Mouse (Mus musculus): ENCODE results near the gene Xirp1. TPM values are rescaled to one million over a fixed set of nuclear protein-coding genes. Genes with fewer than 3 reads are reported as not detected.

The Xirp1 gene
- polyA plus RNA-seq, 1 experiment = 0.67 TPM

- TF ChIP-seq POLR2A (IDR thresholded peaks at IDR 0.05; ENCODE audit: control insufficient read depth, low read depth, low read length) (no peak), CTCF (IDR thresholded peaks at IDR 0.05; ENCODE audit: control insufficient read depth, insufficient read depth, insufficient replicate concordance, low read depth, low read length) (no peak)
- Histone ChIP-seq H3K36me3 (ENCODE audit: control insufficient read depth, insufficient read depth, low read length) (no peaks in the 10 kb centered on the region), H3K4me1 (ENCODE audit: control insufficient read depth, insufficient read depth, low read length) (peaks cover 20% of the 10 kb centered on the region)
Measured at GRCm38 (mm10) chr9:119972166-119972565, 51.2 kb downstream of the Xirp1 start.

DNA sequence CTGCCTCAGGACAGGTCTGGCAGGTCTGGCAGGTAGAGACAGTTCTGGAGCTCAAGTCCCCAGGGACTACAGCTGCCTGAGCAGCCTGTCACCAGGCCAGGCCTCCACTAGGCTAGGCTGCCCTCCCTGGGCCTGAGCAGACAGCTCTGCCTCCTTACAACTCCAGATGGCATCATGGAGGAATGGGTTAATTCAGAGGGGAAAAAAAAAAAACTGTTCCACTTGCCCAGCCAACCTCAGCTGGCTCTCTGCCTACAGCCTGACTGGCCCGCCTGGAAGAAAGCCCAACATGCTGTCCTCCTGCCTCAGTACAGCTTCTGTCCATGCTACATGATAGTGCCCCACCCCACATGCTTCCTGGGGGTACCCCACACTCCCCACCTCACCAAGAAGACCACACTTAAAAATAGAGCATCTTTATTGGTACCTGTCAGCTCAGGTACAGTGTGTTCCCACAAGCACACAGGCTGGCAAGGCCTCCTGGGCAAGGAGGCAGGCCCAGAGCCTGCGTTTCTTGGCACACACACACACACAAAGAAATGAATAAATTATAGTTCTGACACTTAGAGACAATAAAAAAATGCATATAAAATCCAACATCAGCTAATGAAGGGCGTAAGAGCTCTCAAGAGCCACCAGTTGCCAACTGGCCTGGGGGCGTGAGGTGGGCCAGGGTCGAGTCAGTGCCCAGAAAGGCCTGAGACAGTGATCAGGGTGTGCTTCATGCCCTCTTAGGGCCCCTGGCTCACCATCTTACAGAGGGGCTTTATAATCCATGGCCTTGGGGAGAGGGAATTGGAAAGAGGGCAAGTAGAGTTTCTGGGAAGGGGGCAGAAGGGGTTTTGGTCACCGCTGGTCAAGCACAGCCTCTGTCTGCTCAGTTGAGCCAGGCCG, 52.4 kb downstream of the Xirp1 start:
- peaks cover 14% of the 10 kb centered on the region for H3K4me1 ChIP-seq (ENCODE audit: control insufficient read depth, insufficient read depth, low read length)
- no peaks in the 10 kb centered on the region for H3K27me3 ChIP-seq (ENCODE audit: control insufficient read depth, insufficient read depth, low read length)
- H3K27ac ChIP-seq (ENCODE audit: control insufficient read depth, insufficient read depth, low read depth, low read length) = no peak overlapping the region
- no peak overlapping the region for H3K4me3 ChIP-seq (ENCODE audit: control insufficient read depth, low read depth, low read length)
- H3K36me3 ChIP-seq (ENCODE audit: control insufficient read depth, insufficient read depth, low read length) = no peaks in the 10 kb centered on the region
- TF ChIP-seq CTCF (IDR thresholded peaks at IDR 0.05; ENCODE audit: control insufficient read depth, insufficient read depth, insufficient replicate concordance, low read depth, low read length) = no peak
- no peak for TF ChIP-seq POLR2A (IDR thresholded peaks at IDR 0.05; ENCODE audit: control insufficient read depth, low read depth, low read length)

More at GRCm38 (mm10) chr9:119972166-119972565, 51.2 kb downstream of the Xirp1 start:
- peak overlapping the region; percentile 84; the same call in 1 of the 2 replicates for H3K4me3 ChIP-seq (ENCODE audit: control insufficient read depth, low read depth, low read length)
- no peaks in the 10 kb centered on the region for H3K27me3 ChIP-seq (ENCODE audit: control insufficient read depth, insufficient read depth, low read length)
- H3K27ac ChIP-seq (ENCODE audit: control insufficient read depth, insufficient read depth, low read depth, low read length) = no peak overlapping the region

DNA sequence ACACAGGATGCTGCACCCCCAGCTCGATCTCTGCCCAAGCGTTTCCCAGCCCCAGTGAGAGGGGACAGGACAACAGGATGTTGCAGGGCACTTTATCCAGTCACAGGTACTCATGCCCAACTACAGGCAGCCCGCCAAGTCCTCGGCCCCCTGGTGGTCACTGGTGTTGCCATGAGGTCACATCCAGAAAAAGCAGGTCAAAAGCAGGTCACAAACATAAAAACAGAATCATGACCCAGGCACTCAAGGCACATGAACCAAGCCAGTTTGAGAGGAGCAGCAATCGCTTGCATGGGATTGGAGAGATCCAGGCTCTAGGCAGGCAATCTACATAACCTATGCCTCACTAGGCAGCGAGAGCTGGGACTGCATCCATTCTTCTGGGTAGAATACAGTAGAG, 53.2 kb downstream of the Xirp1 start:
- Histone ChIP-seq H3K27ac (ENCODE audit: control insufficient read depth, insufficient read depth, low read depth, low read length) (no peak overlapping the region), H3K4me3 (ENCODE audit: control insufficient read depth, low read depth, low read length) (no peak overlapping the region), H3K4me1 (ENCODE audit: control insufficient read depth, insufficient read depth, low read length) (peaks cover 13% of the 10 kb centered on the region), H3K36me3 (ENCODE audit: control insufficient read depth, insufficient read depth, low read length) (no peaks in the 10 kb centered on the region), H3K27me3 (ENCODE audit: control insufficient read depth, insufficient read depth, low read length) (no peaks in the 10 kb centered on the region)
- TF ChIP-seq CTCF (IDR thresholded peaks at IDR 0.05; ENCODE audit: control insufficient read depth, insufficient read depth, insufficient replicate concordance, low read depth, low read length) (peak; percentile 5; the same call in 1 of the 2 replicates), POLR2A (IDR thresholded peaks at IDR 0.05; ENCODE audit: control insufficient read depth, low read depth, low read length) (0 out of 2 replicates have a peak, but pooled peaks have one; percentile 17)

DNA sequence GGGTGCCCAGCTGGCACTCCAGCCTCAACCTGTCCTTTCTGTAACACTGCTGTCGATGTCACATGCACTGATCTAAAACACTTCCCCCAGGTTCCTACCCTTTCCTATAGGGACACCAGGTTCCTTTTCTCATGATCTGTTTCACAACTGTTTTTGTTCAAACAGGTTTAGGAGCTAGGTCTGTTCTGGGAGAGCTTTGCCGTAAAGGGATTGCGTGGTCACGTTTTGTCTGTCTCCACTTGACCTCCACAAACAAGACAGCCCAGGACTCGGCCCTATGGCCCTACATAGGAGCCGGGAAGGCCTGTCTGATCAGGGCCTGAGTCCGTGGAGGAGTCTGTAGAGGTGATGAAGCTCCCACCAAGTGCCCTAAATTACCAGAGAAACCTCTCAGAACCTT, 53.6 kb downstream of the Xirp1 start:
- no peak overlapping the region for H3K27ac ChIP-seq (ENCODE audit: control insufficient read depth, insufficient read depth, low read depth, low read length)
- no peak overlapping the region for H3K4me3 ChIP-seq (ENCODE audit: control insufficient read depth, low read depth, low read length)
- no peaks in the 10 kb centered on the region for H3K36me3 ChIP-seq (ENCODE audit: control insufficient read depth, insufficient read depth, low read length)
- TF ChIP-seq CTCF (IDR thresholded peaks at IDR 0.05; ENCODE audit: control insufficient read depth, insufficient read depth, insufficient replicate concordance, low read depth, low read length) (no peak), POLR2A (IDR thresholded peaks at IDR 0.05; ENCODE audit: control insufficient read depth, low read depth, low read length) (no peak)
- peaks cover 10% of the 10 kb centered on the region for H3K4me1 ChIP-seq (ENCODE audit: control insufficient read depth, insufficient read depth, low read length)
- H3K27me3 ChIP-seq (ENCODE audit: control insufficient read depth, insufficient read depth, low read length) = no peaks in the 10 kb centered on the region

DNA sequence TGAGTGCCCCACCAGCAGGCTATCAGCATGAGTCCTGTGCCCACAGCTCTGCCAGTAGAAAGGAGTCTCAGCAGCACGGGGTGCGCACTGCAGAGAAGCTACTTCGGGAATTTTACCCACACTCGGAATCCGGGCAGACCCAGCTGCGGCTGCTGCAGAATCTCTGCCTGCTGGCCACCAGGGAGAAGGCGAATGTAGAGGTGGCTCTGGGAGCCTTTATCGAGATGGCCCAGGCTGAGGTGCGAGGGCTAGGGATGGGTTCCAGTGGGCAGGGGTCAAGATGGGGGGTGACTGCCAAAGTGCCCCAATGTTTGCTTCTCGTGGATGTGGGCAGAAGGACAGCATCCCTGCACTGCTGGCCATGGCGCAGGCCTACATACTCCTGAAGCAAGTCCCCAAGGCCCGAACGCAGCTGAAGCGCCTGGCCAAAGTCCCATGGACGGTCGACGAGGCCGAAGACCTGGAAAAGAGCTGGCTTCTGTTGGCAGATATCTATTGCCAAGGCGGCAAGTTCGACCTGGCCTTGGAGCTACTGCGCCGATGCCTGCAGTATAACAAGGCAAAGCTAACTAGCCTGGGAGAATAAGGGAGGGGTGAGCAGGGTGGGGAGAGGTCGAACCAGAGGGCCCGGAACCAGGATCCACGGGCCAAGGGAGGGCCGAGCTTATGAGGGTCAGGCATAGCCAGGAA, 57.0 kb downstream of the Xirp1 start:
- TF ChIP-seq POLR2A (IDR thresholded peaks at IDR 0.05; ENCODE audit: control insufficient read depth, low read depth, low read length) = no peak
- no peak for TF ChIP-seq CTCF (IDR thresholded peaks at IDR 0.05; ENCODE audit: control insufficient read depth, insufficient read depth, insufficient replicate concordance, low read depth, low read length)
- Histone ChIP-seq H3K36me3 (ENCODE audit: control insufficient read depth, insufficient read depth, low read length) (no peaks in the 10 kb centered on the region), H3K27ac (ENCODE audit: control insufficient read depth, insufficient read depth, low read depth, low read length) (no peak overlapping the region), H3K4me3 (ENCODE audit: control insufficient read depth, low read depth, low read length) (no peak overlapping the region), H3K27me3 (ENCODE audit: control insufficient read depth, insufficient read depth, low read length) (no peaks in the 10 kb centered on the region), H3K4me1 (ENCODE audit: control insufficient read depth, insufficient read depth, low read length) (peaks cover 10% of the 10 kb centered on the region)

- Histone ChIP-seq H3K4me1 (ENCODE audit: control insufficient read depth, insufficient read depth, low read length) (peaks cover 10% of the 10 kb centered on the region), H3K4me3 (ENCODE audit: control insufficient read depth, low read depth, low read length) (no peak overlapping the region), H3K27me3 (ENCODE audit: control insufficient read depth, insufficient read depth, low read length) (no peaks in the 10 kb centered on the region), H3K27ac (ENCODE audit: control insufficient read depth, insufficient read depth, low read depth, low read length) (no peak overlapping the region), H3K36me3 (ENCODE audit: control insufficient read depth, insufficient read depth, low read length) (no peaks in the 10 kb centered on the region)
- TF ChIP-seq CTCF (IDR thresholded peaks at IDR 0.05; ENCODE audit: control insufficient read depth, insufficient read depth, insufficient replicate concordance, low read depth, low read length) (no peak), POLR2A (IDR thresholded peaks at IDR 0.05; ENCODE audit: control insufficient read depth, low read depth, low read length) (no peak)
Measured at GRCm38 (mm10) chr9:119965186-119965585, 58.2 kb downstream of the Xirp1 start.

DNA sequence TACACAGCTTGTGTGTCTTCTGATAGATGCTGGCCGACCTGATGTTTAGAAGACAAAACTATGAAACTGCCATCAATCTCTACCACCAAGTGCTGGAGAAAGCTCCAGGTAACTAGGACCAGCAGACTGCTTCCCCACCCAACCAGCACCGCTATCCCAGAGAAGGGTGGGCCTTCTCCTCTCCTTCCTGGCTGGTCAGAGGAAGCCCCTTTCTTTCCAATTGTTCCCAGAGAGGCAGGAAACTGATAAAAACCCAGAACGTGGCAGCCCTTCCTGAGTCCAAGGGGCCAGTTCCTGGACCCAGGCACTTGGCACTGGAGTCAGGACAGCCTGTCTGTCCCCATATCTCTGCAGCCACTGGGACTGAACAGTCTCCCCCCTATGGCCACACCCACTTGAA, 59.2 kb downstream of the Xirp1 start:
- Histone ChIP-seq H3K27me3 (ENCODE audit: control insufficient read depth, insufficient read depth, low read length) (no peaks in the 10 kb centered on the region), H3K27ac (ENCODE audit: control insufficient read depth, insufficient read depth, low read depth, low read length) (no peak overlapping the region), H3K4me1 (ENCODE audit: control insufficient read depth, insufficient read depth, low read length) (peaks cover 10% of the 10 kb centered on the region), H3K36me3 (ENCODE audit: control insufficient read depth, insufficient read depth, low read length) (no peaks in the 10 kb centered on the region), H3K4me3 (ENCODE audit: control insufficient read depth, low read depth, low read length) (no peak overlapping the region)
- TF ChIP-seq CTCF (IDR thresholded peaks at IDR 0.05; ENCODE audit: control insufficient read depth, insufficient read depth, insufficient replicate concordance, low read depth, low read length) (no peak), POLR2A (IDR thresholded peaks at IDR 0.05; ENCODE audit: control insufficient read depth, low read depth, low read length) (no peak)

Other genes with a start within 250 kb of the Xirp1 start
- gene Scn11a, start 198.1 kb downstream of the Xirp1 start, polyA plus RNA-seq (2012; rRNA removed) = 0.20 and 0.26 TPM in 2 replicates
- 346 and 472 TPM in 2 replicates for gene Wdr48, start 128.7 kb downstream of the Xirp1 start, polyA plus RNA-seq (2012; rRNA removed)
- gene Gorasp1, start 86.0 kb downstream of the Xirp1 start, polyA plus RNA-seq (2012; rRNA removed) = 11.5 and 14.1 TPM in 2 replicates
- gene Ttc21a, start 86.0 kb downstream of the Xirp1 start, polyA plus RNA-seq (2012; rRNA removed) = 66.1 and 68.7 TPM in 2 replicates
- 99.8 and 99.9 TPM in 2 replicates for gene Csrnp1, start 38.9 kb downstream of the Xirp1 start, polyA plus RNA-seq (2012; rRNA removed)
- gene Cx3cr1, start 46.3 kb upstream of the Xirp1 start, polyA plus RNA-seq (2012; rRNA removed) = 2.2 and 2.7 TPM in 2 replicates
- gene Ccr8, start 68.5 kb upstream of the Xirp1 start, polyA plus RNA-seq (2012; rRNA removed) = not detected in 2 replicates
- gene Slc25a38, start 86.8 kb upstream of the Xirp1 start, polyA plus RNA-seq (2012; rRNA removed) = 27.8 and 28.2 TPM in 2 replicates
- 310 and 318 TPM in 2 replicates for gene Rpsa, start 104.1 kb upstream of the Xirp1 start, polyA plus RNA-seq (2012; rRNA removed)
- gene Mobp, start 126.1 kb upstream of the Xirp1 start, polyA plus RNA-seq (2012; rRNA removed) = 0.49 and 0.79 TPM in 2 replicates

All from testis, adult 2 months (tissue).